ENCODE assay signal across 12 mouse cellular contexts in the genomic region with DNA sequence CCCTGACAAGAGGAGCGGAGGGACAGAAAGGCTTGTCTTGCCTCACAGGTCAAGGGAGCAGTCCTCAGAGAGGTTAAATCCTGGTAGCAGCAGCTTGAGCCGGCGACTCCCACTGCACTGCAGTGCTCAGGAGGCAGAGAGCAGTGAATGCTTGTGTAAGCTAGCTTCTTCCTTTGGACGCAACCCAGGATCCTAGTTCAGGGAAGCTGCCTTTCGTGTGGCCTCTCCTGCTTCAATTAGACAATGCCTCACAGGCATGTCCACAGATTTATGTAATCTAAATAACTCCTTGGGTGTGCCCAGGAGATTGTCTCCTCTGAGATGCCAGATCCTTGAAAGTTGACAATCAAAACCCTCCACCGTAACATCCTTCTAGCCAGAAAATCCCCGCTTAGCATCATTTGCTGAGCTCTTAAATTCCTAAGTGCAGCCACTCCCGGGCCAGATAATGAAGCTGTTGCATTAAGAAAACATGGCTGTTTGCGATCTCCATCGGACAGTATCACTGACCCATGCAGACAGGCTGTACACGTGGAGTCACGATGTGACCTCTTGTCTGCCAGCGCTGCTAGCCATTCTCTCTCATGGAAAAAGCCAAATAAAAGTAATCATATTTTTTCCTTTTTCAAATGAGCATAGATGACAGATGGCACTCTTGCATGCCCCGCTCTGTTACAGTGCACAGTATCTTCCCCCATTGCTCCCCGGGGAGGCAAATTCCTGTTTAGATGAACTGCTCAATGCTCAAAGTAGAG. TPM values are rescaled to one million over a fixed set of nuclear protein-coding genes. Genes with fewer than 3 reads are reported as not detected.
A peak's percentile ranks its signal among the peaks of the same experiment; 100 is the strongest.
DNase-seq lines count a peak whose midpoint lies in the region; ATAC-seq and TF ChIP-seq lines count a peak whose summit lies in the region.
"Had no signal": no experiment of that assay in that cellular context is flagged by ENCODE, and none has a peak within 500 bp of the region (broad histone marks: within the 10 kb centered on the region; RNA-seq: fewer than 3 reads in every experiment).

No protein-coding gene starts in this region.

- H3K36me3 ChIP-seq in heart, postnatal 0 days (replicated peaks; ENCODE audit: control insufficient read depth, insufficient read depth, low read length), result no peaks in the 10 kb centered on the region
- no peaks in the 10 kb centered on the region for H3K36me3 ChIP-seq in kidney, embryonic 16.5 days (ENCODE audit: insufficient read depth, low read length)
- H3K36me3 ChIP-seq: hindbrain, embryonic 15.5 days; neural tube, embryonic 12.5 days had no signal

- no peak for TF ChIP-seq CTCF in heart, postnatal 0 days (IDR thresholded peaks at IDR 0.05; ENCODE audit: low read depth)

- ATAC-seq in heart, postnatal 0 days (ENCODE audit: insufficient read depth, low read depth), result no peak
- ATAC-seq in kidney, embryonic 16.5 days (ENCODE audit: low FRiP score, low TSS enrichment), result peak; percentile 76
- ATAC-seq in inflammation-experienced regulatory T-cells, adult 6 months, result no peak

- no peak overlapping the region for H3K27ac ChIP-seq in heart, postnatal 0 days (ENCODE audit: low read depth)
- H3K27ac ChIP-seq in kidney, embryonic 16.5 days (ENCODE audit: low read length), result peak overlapping the region; percentile 40
- H3K27ac ChIP-seq: hindbrain, embryonic 15.5 days; neural tube, embryonic 12.5 days had no signal

- intact Hi-C loops in heart, postnatal 36 days (cut with DNase I), result no loop called here

- H3K4me2 ChIP-seq in heart, postnatal 0 days (ENCODE audit: low read depth, low read length), result no peak overlapping the region
- no peak overlapping the region for H3K4me2 ChIP-seq in kidney, embryonic 16.5 days (replicated peaks; ENCODE audit: low read depth, low read length)
- H3K4me2 ChIP-seq: hindbrain, embryonic 15.5 days; lung, embryonic 14.5 days; midbrain, embryonic 11.5 days; neural tube, embryonic 12.5 days had no signal

- peak; percentile 14 for DNase-seq in heart, postnatal 0 days (ENCODE audit: low spot score)
- no peak for DNase-seq in heart, postnatal 36 days
- peak; percentile 10 for DNase-seq in R1 (ENCODE audit: low read depth, low spot score)
- peak; percentile 32 to 37 for DNase-seq in layer of hippocampus, postnatal 36 days
- DNase-seq in adrenal gland, postnatal 25 days, result no peak
- DNase-seq in right cerebral cortex, postnatal 10 days (ENCODE audit: low spot score in 2 of 2), result no peak
- DNase-seq: lung, embryonic 14.5 days had no signal

- no peak for TF ChIP-seq EP300 in heart, postnatal 0 days (IDR thresholded peaks at IDR 0.05; ENCODE audit: low read depth)

- 65% methylated on average over 15 of the region's 15 CpGs for WGBS in heart, postnatal 0 days
- 47% methylated on average over 15 of the region's 15 CpGs for WGBS in kidney, embryonic 16.5 days

- H3K4me1 ChIP-seq in heart, postnatal 0 days (ENCODE audit: control insufficient read depth, insufficient read depth), result no peaks in the 10 kb centered on the region
- no peaks in the 10 kb centered on the region for H3K4me1 ChIP-seq in kidney, embryonic 16.5 days (ENCODE audit: insufficient read depth, low read length)
- H3K4me1 ChIP-seq: hindbrain, embryonic 15.5 days; neural tube, embryonic 12.5 days had no signal

- no peaks in the 10 kb centered on the region for H3K9me3 ChIP-seq in heart, postnatal 0 days (replicated peaks; ENCODE audit: control insufficient read depth, low read length)
- H3K9me3 ChIP-seq in kidney, embryonic 16.5 days (ENCODE audit: low read length), result no peaks in the 10 kb centered on the region
- H3K9me3 ChIP-seq: hindbrain, embryonic 15.5 days; neural tube, embryonic 12.5 days had no signal

- no peak overlapping the region for H3K9ac ChIP-seq in heart, postnatal 0 days (replicated peaks; ENCODE audit: low read depth, low read length)
- no peak overlapping the region for H3K9ac ChIP-seq in kidney, embryonic 16.5 days (replicated peaks; ENCODE audit: low read length)
- H3K9ac ChIP-seq: hindbrain, embryonic 15.5 days; lung, embryonic 14.5 days; neural tube, embryonic 12.5 days had no signal

- no peak overlapping the region for H3K4me3 ChIP-seq in heart, postnatal 0 days (ENCODE audit: low read depth, low read length)
- no peak overlapping the region for H3K4me3 ChIP-seq in kidney, embryonic 16.5 days (ENCODE audit: low read length)
- H3K4me3 ChIP-seq: hindbrain, embryonic 15.5 days; neural tube, embryonic 12.5 days had no signal

- no peaks in the 10 kb centered on the region for H3K27me3 ChIP-seq in heart, postnatal 0 days (ENCODE audit: control insufficient read depth, insufficient read depth, low read length)
- H3K27me3 ChIP-seq in kidney, embryonic 16.5 days (ENCODE audit: insufficient read depth, low read length), result no peaks in the 10 kb centered on the region
- H3K27me3 ChIP-seq: hindbrain, embryonic 15.5 days; neural tube, embryonic 12.5 days had no signal

RNA-seq across cellular contexts. Expression of a gene that starts 44.1 kb away (rescaled TPM):
- 38.8 and 48.0 TPM in 2 replicates for total RNA-seq in heart, postnatal 0 days (2014; rRNA removed; ENCODE audit: low replicate concordance)
- 5.3 and 6.3 TPM in 2 replicates for polyA plus RNA-seq in heart, postnatal 0 days (2015; fragmentation: Nextera tagmentation; extraction: Ambion mirVana)
- 10 to 100 TPM; 28.4 to 36.8 TPM for total RNA-seq in heart, postnatal 36 days (2021)
- polyA plus RNA-seq in kidney, embryonic 16.5 days (2015; fragmentation: Nextera tagmentation; extraction: Ambion mirVana), result 5.9 and 7.7 TPM in 2 replicates
- 10 to 100 TPM; 15.8 to 18.1 TPM for total RNA-seq in layer of hippocampus, postnatal 36 days (2021)
- total RNA-seq in adrenal gland, postnatal 25 days (2021), result 11.2 and 13.5 TPM in 2 replicates
- polyA plus RNA-seq in inflammation-experienced regulatory T-cells, adult 6 months (2017; shearing (Covaris generic)), result not detected

Comparison
In these comparisons a context has a peak if more than half of its experiments do, and no peak if none do; other contexts are left out.
1. DNase-seq: peak in heart, postnatal 0 days (single experiment), R1 (single experiment) and layer of hippocampus, postnatal 36 days (2 of 2); none in heart, postnatal 36 days (0 of 2), adrenal gland, postnatal 25 days (single experiment) and right cerebral cortex, postnatal 10 days (0 of 2).